Mouse (Mus musculus): ENCODE measurements at regions not wholly inside any gene's neighbourhood (a gene's known extent, or its start where the extent isn't known, plus 50 kb on each side); places are given as distances from the start of the nearest gene placed in this dataset.

DNA sequence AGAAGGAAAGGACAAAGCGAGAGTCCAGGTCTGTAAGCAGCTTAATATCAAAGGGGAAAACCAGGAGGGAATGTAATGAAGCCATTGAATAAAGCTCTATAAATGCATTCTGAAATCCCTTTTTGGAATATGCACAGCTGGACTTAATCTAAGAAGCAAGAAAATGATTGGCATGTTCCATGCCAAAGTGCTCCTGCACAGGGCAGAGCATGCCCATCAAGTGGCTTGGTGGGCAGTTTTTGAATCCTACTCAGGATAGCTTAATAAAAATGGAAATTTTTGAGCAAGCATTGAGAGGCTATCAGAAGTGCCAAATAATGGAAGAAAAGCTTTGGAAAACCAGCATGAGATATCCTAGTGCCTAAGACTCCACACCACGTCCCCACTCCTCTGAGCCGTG, 466.1 kb downstream of the Epm2a start:
- DNase-seq, result no peak

DNA sequence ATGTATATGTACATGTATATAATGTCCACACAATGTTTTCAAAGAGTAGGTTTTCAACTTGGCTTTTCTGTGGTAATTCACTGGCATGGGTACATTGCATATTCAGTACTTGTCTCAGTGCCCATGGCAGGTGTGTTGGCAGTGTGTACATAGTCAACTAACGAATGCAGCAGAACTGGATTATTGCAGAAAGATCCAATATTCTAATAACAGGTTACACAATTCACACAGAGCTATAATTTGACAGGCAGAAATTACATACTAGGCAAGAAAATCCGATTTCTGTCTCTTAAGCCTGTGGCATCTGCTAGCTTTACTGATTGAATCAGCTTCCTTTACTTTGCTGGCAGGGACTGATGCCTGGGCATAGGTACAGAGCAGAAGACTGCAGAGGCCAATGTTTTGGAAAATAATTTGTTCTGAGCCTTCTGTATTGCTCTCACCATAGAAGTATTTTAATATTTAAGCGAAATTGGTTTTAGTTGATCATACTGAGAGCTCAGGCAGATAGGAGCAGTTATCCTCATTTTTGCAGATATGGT, 479.3 kb downstream of the Epm2a start:
- no peak for DNase-seq

DNA sequence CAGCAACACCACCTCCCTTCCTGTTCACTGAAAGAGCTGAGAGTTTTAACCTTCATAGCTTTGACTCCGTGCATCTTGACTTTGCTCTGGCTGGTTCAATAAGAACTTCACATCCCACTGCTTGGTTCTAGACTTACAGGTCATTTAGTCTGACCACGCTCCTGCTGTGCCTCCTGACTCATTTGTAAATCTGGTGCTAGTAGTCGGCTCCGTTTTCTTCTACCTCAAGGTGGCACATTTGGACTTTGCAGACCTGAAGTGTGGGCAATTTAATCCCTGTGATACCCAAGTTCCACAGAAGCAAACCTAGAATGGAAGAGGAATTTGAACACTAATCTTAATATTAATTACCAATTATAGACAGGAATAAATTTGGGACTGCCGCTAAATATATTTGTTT, 497.9 kb downstream of the Epm2a start:
- DNase-seq, result no peak

DNA sequence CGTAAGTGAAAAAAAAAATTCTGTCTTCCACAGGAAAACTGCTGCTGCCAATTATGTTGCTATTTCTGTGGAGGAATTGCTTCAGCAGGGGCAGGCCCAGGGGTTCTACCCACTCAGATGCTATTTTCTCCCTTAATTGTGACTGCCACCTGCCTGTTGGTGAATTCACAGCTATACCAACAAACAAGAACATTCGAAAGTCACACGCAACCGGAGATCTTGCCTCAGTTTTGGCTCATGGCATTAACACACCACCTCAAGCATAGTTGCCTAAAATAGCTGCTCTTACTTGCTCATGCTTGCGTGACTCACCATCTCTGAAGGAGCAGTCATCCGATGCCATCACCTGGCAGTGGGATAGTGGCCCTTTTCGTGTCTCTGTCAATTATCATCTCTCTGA, 498.3 kb downstream of the Epm2a start:
- no peak for DNase-seq

DNA sequence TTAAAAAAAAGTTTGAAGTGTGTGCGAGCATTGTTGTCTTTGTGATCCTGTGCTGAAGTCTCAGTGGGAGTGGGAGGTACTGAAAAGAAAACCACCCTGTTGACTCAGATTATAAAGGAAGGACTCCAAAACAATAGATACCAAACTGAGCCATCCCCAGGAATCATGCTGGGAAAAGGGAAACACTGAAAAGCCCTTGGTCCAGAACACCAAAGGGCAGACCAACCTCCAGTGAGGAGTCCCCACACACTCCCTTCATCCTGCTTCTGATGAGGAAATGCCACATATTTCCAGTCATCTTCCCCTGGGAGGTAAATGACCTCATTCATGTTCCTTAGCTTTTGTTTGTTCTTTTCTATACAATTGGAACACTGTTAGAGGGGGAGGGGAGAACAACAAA, 502.9 kb downstream of the Epm2a start:
- no peak for DNase-seq

DNA sequence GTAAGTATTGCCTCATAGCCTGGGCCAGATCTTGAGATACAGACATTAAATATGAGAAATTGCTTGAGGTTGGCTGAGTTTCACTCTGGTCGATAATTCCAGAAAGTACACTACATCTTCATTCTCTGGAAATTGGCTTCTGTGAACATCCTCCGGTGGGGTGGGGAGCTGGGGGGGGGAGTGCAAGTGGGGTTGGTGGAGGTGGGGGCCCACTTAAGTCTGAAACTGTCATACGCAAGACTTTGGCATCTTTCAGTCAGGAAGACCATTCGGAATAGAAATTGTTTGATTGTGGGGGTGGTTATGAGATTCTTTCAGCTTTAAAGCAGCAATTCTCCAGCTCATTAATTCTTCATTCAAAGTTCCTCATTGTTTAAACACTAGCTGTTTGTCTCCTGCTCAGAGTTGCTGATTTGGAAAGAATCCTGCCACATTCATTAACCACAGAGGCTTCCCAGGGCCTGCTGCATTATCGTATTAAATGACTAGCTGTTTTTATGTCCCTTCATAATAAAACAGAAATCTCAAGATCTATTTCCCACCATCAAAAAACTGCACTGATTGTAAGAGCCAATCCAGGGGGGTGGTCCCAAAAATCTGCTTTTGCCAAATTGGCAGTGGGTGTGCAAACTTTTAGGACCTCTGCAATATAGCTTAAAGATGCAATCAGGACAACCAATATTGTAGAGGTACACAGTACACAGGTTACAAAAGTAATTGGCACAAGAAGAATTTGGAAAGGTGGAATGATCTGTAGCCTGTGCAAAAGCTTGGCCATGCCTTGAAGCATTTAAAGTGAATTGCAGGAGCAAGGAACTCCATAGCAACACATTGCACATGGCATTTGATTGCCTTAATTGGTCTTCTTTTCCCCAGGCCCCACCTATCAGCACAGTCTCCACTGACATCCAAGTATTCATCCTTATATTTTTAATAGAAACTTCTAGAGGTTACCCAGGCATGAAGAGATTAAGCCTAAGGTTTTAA, 532.2 kb downstream of the Epm2a start:
- DNase-seq, result no peak

DNA sequence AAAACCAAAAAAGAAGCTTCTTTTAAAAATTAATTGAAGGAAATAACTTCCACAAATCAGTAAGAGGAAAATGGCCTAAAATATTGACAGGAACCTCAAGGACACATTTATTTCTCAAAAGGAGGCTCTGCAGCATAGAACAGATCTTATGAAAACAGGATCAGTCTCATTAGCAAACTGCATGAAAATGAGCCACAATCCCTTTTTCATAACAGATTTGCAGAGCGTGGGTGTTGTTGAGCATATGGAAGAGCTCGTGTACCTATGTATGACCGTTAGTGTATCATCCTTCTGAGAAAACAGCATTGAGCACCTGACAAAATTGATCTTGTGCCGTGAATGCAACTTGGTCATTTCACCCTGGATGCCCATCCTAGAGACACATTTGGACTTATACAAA, 543.0 kb downstream of the Epm2a start:
- DNase-seq, result no peak

DNA sequence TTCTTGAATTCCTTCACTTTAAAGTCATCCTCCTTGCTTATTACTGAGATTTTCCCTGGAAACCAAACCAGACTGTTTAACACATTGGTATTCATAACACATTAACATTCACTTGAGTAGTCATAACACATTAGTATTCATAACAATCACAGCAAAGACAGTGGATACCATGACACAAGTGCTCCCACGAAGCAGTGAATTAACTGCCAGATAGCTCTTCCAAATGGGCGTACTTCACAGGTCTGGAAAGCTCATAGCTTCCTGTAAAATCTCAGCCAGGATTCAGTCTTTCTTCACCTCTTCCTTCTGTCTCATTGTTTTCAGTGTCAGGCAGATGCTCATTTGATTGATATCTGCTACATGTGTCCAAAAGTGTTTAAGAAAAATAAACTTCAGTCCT, 545.7 kb downstream of the Epm2a start:
- DNase-seq, result no peak

DNA sequence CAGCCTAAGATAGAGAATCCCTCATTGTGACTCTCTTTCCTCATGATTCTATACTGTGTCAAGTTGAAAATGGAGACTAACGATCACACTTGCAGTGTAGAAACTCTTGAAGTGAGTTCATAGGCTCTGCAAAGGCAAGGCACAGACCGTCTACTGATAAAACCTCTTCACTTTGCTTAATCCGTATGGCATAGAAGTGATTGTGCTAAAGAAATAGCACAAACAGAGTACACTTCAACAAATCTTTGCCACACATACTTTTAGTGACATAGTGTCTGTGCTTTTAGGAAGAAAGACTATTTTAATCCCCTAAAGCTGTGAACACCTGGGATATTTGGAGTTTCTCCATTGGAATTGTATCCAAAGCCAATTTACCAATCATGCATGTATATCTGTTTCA, 578.9 kb downstream of the Epm2a start:
- DNase-seq, result no peak

DNA sequence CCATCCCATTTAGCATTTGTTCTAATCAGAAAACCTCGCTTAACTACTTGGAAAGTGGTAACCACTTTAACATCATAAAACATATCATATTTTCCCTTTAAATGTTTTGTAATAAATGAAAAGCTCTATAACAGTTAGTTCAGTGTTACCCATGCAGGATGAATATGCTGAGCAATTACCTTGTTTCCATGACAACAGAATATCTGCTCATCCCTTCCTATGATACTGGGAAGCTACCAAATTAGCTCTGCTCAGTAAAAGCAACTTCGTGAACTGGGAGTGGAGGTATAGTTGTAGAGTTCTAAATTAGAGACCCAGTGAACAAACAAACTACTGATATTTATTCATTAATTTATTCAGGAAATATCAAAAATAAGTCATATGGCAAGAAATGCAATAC, 595.0 kb downstream of the Epm2a start:
- DNase-seq, result no peak

DNA sequence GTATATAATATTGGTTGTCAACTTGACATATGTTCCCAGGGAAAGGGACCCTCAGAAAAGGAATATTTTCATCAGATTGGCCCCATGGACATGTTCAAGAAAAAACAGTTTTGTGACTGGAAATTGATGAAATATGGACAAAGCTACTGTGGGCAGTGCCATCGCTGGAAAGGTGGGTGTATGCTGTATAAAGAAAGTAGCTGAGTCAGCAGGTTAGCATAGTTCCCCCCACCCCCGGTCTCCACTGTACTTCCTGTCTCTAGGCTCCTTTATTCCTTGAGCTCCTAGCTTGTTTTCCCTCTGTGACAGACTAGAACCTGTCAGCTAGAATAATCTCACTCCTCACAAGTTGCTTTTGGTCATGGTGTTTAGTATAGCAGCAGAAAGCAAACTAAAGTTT, 599.6 kb downstream of the Epm2a start:
- DNase-seq, result no peak

DNA sequence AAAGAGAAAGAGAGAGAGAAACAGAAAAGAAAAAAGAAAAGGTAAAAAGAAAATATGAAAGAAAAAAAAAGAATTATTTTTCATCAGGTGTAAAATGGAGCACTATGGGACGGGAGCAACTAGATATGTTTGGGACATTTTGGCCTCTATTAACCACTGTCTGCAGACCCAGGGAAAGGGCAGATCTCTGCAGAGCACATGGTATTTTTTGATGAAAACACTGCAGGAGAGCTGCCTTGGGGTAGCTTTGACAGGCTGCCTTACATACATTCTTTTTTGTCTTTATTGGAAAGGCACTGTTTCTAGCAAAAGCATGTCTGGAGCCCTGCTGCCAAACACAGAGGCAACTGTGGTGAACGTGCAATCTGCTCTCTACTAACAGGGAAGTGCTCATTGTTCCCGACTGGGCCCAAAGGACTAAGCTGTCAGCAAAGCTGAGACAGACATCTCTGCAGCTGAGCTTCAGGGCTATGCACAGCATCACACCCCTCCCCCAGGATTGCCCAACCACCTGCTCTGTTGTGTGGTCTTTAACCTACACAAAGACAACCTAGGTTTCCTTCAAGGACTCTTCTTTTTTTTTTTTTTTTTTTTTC, 617.2 kb downstream of the Epm2a start:
- DNase-seq, result no peak

DNA sequence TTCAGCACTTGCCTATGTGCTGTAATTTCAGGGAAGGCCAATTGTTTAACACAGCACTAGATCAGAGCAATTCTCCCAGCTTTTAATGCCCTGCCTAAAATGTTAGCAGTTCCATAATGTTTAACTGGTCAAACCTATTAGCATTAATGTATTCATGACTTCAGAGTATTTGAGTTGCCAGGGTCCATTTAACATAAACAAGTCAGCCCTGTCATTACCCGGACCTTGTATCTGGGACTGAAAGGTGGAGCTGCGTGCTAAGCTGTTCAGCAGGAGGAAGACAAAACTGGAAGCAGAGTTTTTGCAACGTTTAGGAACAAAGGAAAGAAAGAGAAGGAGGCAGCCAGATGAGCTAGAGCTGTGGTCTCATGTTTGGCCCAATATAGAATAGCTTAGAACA, 661.8 kb downstream of the Epm2a start:
- DNase-seq, result no peak

DNA sequence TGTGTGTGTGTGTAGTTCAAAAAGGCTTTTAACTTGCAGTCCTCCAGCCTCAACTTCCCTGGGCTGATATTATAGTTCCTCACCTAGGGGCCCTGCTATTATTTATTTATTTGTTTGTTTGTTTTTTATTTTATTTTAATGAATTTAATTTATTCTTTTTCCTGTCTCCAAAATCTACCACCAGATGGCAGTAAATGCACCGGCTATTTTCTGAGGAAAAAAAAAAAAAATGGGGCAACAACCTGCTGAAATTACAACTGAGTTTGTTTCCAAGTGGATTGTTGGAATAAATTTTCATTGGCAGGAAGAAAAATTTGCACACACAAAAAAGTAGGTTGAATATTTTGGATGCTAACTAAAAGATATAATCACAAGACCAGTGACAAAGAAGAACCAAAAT, 662.7 kb downstream of the Epm2a start:
- DNase-seq, result no peak

DNA sequence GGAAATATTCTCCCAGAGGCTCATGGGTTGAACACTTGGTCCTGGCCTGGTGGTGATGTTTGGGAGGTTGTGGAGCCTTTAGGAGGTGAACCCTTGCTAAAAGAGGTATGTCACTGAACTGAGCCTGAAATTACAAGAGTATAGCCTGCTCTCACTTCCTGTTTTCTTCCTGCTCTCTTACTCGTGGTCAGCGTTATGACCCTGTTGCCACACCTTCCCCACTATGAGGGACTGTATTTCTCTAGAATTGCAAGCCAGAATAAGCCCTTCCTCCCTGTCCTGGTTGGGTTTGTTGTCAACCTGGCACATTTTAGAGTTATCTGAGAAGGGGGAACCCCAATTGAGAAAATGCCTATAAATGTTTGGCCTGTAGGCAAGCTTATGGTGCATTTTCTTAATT, 674.1 kb downstream of the Epm2a start:
- no peak for DNase-seq

DNA sequence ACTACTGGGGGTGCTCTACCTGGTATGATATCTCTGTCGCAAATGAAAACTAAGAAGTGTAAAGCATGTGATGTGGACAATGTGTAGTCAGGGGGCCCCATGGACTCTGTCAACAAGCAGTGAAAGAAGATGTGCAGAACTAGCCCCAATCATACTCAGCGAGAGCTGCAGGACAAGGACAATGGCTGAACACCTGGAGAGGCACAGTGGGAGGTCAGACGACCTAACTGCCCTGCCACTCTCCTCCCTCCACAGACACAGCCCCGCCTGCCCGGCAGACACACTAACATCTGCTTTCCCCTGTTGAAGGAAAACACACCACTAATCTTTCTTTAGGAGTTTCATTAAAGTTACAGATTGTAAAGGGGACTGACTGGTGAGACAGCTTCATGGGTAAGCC, 675.1 kb downstream of the Epm2a start:
- no peak for DNase-seq

DNA sequence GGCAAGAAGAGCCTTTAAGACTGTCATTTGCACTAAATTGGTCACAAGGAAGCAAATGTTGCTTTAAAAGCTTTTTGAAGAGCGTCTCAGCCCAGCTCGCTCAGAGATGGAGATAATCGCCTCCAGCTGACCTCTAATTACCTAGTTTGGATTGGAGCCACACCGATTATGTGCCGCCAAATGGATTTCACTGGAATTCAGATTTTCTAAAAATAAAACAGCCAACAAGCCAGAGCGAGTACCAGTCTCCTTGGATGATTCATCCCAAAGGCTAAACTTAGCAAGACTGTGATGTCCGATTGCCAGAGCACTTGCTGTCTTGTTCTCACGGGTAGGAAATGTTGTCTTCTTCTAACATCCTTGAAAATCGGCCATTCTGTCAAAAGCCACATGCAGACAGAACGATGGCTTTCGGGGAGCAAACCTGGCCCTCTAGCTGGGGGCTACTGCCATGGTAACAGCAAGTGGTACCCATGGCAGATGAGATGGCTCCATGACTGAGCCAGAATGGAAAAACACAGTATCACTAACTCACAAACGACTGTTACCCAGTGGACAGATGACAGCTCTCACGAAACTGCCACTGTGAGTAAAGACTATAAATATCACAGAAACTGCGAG, 676.1 kb downstream of the Epm2a start:
- no peak for DNase-seq

DNA sequence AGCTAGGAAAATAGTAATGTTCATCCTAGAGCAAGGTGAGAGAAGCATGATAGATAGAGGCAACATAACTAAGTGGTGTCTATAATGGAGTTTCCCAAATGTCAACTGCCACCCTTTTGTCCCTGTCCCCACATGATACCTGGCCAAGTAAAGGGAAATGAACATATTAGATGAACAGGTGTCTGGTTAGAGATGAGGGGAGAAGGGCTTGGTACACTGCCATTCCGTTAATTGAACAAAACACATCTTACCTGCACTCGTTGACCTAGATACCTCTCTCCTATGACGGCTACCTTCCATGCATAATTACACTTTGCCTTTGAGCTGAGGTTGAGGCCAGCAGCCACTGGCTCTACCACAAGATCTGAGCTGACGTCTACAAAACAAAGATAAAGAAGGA, 677.4 kb downstream of the Epm2a start:
- DNase-seq, result no peak

DNA sequence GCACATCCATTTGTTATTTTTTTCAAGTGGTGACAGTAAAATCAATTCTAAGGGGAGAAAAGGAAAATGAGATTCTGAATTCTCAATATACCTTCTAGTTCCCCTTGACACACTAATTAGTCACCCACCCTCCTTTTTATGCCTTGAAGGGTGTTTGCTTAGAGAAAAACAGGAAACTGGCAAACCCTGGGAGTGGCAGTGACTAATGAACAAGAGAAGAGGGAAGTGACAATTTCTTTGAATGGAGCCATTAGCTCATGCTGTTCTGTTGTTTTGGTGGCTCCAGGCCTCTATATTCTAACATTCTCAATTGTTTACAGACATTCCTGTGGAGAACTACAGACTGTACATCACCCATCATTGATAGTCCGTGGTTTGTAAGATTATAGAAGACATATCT, 692.0 kb downstream of the Epm2a start:
- DNase-seq, result no peak

DNA sequence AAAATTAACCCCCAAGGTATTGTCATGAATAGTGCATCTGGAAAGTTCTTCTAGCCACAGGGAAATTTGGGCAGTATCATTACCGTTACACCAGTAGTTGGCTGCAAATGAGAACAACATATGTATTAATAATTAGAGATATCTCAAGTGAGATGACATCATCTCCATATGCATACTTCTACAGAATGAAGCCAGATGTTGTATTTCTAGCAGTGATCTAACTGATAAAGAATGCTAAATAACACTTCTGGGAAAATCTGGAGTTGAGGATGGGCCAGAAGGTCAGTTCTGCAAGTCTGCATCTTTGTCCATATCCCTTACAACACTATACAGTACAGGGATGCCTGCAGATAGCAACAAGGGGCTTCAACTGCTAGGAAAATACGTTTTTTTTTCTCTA, 702.7 kb downstream of the Epm2a start:
- no peak for DNase-seq

DNA sequence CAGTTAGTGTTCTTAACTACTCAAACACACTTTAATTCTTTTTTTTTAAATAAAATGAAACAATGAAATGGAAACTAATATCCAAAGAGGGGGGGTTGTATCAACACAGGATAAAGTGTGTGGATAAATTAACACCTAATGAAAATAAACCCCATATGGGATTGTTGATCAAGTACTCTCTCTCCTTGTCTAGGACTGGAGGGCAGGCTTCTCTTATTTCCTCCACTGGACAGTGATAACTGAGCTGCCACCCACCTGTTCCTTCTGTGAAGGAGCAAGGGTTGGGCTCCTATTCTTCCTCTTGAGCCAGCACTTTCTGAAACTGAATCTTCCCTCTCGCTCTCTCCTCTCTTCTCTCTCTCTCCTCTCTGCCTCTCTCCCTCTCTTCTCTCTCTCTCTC, 716.5 kb downstream of the Epm2a start:
- no peak for DNase-seq

DNA sequence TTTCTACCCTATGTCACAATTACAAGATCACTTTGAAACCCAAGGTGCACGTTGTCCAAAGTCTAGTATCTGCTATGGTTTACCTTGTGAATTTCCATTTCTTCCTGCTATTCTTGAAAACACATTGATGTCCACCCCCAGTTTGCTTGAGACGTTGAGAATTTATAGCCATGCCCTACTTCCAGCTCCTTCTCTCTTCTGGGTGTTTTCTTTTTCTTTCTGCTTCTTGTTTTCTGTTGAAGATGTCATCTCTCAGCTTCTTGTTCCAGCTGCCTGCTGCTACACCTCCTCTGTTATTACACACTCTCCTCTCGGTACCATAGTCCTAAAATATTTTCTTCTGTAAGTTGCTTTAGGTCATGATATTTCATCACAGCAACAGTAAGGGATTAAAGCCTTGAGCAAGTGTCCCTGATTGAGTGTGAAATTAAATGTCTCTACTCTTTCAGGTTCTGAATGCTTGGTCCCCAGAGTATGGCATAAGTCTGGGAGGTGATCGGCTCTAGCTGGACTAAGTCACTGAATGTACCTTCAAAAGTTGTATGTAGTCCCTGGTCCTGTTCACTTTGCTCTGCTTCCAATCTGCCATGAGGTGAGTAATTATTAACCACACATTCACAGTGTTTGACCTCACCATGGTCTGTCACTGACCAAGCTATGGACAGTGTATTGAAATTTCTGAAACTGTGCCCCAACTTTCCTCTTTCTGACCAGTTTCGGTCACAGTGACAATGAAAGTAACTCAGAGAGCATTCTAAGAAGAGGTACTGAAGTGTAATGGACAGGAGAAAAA, 718.1 kb downstream of the Epm2a start:
- no peak for DNase-seq

DNA sequence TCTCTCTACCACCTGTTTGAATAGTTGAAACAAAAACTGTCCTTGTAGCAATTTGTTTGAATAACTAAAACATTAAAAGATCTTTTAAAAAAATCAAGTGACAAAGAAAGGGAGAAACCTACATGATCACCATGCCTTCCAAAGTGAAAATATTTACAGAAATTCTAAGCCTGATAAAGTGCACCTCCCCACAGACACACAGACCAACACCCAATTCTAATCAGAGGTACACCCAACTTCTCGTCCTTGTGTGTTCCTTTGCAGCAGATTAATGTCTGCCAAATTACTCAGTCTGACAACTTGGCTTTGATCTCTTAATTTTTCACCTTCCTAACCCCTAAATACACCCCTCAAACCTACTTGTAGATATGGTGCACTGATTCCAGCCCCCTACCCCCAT, 719.1 kb downstream of the Epm2a start:
- no peak for DNase-seq
